Mouse (Mus musculus): Measurements from ENCODE around the gene Nmt1.

Nmt1 gene

DNA sequence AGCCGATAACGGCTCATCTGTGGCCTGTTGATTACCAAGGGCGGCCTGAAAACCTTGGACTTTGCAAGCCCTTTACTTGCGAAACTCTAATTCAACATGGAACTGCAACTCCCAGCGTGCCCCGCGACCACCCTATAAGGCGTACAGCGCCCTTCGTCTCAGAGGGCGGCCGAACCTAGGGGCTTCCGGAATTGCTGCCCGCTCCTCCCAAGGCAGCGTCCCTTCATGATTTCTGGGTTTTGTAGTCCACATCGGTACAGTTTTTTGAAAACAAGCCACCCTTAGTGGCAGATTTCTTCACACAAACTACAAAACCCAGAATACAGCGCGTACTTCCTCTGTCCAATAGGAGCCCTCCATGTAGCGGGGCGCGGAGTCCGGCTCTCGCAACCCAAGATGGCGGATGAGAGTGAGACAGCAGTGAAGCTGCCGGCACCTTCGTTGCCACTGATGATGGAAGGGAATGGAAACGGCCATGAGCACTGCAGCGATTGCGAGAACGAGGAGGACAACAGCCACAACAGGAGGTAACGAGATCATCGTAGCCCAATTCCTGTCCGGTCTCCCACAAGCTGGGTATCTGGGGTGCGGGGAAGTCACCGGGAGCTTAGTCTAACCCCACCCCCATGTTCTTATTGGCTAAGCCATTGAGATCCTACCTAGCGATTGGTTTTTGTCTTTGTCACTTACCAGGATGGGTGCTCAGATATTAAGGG, at the start of gene Nmt1, which contains the start of gene Dcakd:
Gene Nmt1, plus strand, starts transcription at position 15 of the 716 bp plus-strand sequence.
Gene Dcakd, minus strand, starts transcription at position 158 of the 716 bp plus-strand sequence.
- in situ Hi-C loops (cut with MboI, MseI): no loop called here

GRCm38 (mm10) chr11:102981151-102981890, 46.7 kb upstream of the Nmt1 start:
- in situ Hi-C loops (cut with MboI, MseI): no loop called here

GRCm38 (mm10) chr11:102984086-102984485, 43.9 kb upstream of the Nmt1 start:
- in situ Hi-C loops (cut with MboI, MseI): no loop called here

- in situ Hi-C loops (cut with MboI, MseI): no loop called here
These were observed 43.4 kb upstream of the Nmt1 start for GRCm38 (mm10) chr11:102984615-102985014.

DNA sequence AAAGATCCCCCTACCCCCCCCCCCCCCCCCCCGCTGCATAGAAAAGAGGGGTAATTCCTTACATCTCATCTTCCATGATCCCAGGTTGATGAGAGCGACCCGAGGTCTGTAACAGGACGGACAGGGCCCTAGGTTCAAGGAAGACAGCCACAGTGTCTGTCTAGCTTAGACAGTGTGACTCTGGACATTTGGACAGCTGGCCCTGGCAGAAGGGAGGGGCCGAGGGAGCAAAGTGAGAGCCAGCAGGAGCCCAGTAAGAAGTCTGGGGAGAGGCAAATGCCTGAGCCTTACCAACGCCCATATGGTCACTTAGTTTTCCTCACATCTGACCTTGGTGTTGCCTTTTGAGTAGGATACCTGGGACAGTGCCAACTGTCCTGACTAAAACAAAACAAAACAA, 42.8 kb upstream of the Nmt1 start:
- in situ Hi-C loops (cut with MboI, MseI): no loop called here

- in situ Hi-C loops (cut with MboI, MseI): loop anchor here (5.0 kb wide), 2 partner anchors 97 to 222 kb away; no protein-coding TSS in a partner anchor
These were observed 38.3 kb upstream of the Nmt1 start for GRCm38 (mm10) chr11:102989641-102990151.

- in situ Hi-C loops (cut with MboI, MseI): loop anchor here (5.0 kb wide), 2 partner anchors 98 to 223 kb away; no protein-coding TSS in a partner anchor
These were observed 37.8 kb upstream of the Nmt1 start for GRCm38 (mm10) chr11:102990152-102990663.

GRCm38 (mm10) chr11:102991681-102992080, 36.3 kb upstream of the Nmt1 start:
- in situ Hi-C loops (cut with MboI, MseI): loop anchor here (5.0 kb wide), 2 partner anchors 99 to 224 kb away; no protein-coding TSS in a partner anchor

DNA sequence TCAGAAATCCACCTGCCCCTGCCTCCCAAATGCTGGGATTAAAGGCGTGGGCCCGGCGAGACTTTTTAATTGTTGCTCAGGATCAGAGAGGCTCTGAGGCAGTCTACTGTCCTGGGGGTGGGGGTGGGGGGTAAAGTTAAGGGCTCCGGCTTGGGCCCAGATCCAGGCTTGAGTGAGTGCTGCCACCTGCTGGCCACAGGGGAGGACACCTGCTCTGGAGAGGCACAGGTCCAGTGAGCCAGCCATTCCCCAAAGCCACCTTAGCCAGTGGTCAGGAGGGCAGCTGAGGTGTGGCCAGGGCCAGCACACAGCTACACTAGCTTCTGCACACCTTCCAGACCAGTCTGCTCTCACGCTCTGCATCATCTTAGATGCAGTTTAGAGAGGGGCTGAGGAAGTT, 35.0 kb upstream of the Nmt1 start:
- in situ Hi-C loops (cut with MboI, MseI): loop anchor here (5.0 kb wide), 2 partner anchors 101 to 226 kb away; no protein-coding TSS in a partner anchor

DNA sequence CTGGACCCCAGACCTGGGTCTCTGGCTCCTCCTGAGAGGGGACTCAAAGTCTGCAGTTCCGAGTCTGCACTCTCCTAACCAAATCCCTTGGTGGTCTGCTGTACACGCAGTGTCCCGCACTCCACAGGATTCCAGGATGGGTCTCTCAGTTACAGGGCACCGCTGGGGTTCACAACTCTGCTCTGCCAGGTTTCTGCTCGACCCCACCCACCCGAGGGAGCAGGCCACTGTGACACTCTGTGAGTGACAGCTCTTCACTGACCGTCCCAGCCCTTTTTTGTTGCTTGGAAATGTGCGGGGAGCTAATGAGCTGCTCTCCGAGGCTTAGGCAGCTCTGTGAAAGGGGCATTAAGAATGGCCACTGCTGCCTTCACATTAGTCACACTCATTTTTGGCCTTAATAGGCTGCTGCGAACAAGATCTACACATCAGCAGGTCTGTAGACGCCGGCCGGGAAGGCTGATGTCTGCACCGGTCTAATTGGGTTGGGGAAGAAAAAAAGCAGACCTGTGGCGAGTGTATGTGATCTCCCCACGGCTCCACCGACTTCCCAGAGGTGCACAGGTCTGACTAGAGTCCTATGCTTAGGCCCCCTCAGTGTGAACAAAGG, 34.5 kb upstream of the Nmt1 start:
- in situ Hi-C loops (cut with MboI, MseI): loop anchor here (5.0 kb wide), 2 partner anchors 101 to 226 kb away; no protein-coding TSS in a partner anchor

DNA sequence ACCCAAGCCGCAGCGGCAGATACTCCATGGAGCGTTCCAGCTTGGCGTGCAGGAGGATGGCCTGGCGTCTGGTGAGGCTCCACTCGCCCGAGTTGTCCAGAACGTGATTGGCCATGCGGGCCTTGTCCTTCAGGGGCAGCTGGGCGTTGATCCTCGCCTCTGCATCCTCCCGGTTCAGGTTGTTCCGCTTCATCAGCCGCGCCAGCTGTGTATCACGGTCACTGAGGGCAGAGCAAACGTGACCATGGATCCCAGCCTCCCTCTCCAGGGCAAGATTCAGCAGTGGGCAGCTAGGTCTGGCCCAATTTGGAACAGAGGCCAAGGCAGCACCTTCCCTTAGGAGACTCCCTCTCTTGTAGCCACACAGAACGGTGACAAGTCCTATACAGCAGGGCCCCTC, 33.0 kb upstream of the Nmt1 start:
- in situ Hi-C loops (cut with MboI, MseI): loop anchor here (5.0 kb wide), 2 partner anchors 103 to 228 kb away; no protein-coding TSS in a partner anchor

DNA sequence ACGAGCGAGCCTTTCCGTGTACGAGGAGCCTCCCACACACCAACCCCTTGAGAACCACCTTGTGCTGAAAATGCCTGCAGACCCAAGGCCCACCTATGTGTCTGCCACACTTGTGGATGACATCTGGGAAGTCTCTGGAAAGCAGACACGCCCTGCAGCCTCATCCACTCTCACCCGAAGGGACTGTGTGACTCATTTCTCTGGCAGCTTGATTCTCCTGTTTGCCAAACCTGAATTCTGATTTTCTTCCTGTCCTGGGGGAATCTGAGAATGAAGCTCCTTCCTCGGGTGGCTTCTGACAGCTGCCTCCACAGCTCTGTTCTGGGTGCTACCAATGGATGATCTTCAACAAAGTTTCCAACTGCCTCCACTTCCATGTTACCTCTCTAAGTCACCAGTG, 31.6 kb upstream of the Nmt1 start:
- in situ Hi-C loops (cut with MboI, MseI): no loop called here

GRCm38 (mm10) chr11:102996991-102997770, 30.8 kb upstream of the Nmt1 start:
- in situ Hi-C loops (cut with MboI, MseI): no loop called here

DNA sequence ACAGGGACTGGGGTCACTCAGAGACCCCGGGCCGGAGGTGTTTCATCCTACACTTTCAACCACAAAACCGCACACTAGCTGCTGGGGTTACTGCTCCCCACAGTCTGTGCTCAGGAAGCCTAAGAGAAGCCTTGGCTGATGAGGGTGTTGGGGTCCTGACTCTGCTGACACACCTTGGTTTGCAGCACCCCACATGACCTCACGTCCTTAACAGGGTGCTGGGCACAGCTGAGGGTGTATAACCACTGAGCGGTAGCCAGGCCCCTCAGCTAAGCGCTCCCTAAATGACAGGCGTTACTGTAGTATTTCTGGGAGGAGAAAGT, 29.8 kb upstream of the Nmt1 start:
- in situ Hi-C loops (cut with MboI, MseI): no loop called here

GRCm38 (mm10) chr11:102998577-102999316, 29.2 kb upstream of the Nmt1 start:
- in situ Hi-C loops (cut with MboI, MseI): no loop called here

DNA sequence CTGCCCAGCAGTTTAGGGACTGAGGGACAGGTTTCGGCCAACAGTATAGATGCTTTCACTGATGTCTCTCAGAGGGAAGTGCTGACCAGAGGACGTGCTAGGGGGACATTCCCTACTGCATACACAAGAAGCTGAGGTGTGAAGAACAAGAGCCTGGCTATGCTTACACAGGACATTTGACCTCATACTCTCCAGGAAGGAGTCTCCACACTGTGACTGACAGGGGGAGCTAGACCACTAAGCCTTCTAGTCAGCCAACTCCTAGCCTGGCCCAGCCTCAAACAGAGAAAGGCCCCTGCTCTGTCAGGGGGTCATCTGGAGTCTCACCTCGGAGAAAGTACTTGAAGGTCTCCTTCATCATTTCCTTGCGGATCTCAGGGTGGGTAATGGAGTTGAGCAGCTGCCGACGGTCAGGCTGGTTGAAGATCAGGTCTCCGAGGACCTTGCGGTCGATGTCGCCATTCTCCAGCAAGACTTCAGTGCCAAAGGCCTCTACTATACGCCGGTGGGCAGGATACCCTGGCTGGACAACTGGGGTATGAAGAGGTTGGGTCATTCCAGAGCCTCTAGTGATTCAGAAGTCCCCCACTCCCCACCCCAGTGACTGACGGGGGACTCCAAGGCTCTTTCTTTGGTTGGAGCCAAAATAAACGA, 28.5 kb upstream of the Nmt1 start:
- in situ Hi-C loops (cut with MboI, MseI): no loop called here

DNA sequence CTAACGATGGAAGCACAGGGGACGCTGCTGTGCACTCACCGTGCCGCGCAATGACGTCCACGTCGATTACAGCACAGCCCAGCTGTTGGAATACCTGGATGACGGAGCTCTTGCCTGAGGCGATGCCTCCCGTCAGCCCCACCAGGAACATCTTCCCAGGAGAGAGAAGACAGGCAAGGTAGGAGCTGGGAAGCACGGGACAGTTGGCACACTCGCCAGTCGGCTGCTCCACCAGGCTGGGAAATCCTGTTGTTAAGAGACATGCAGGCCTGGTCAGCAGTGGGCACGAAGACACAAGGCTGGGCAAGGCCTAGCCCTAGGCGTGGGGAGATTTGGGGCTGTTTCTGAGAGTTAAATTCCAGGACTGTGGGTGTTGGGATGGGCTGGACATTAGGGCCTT, 27.9 kb upstream of the Nmt1 start:
- in situ Hi-C loops (cut with MboI, MseI): no loop called here

DNA sequence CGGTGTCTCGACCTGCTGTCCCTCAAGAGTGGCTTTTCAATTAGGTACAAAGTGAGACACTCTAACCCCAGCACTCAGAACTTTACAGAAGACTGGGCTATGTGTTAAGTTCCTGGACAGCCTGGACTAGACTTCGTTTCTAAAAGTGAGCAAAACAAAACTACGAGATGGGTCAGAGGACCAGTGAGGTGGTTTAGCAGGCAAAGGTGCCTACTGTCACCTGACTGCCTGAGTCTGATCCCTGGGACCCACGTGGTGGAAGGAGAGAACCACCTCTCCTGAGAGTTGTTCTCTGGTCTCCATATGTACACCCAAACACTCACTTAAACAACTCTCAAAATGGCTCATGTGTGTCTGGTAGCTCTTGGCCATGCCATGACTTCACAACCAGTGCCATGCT, 26.9 kb upstream of the Nmt1 start:
- in situ Hi-C loops (cut with MboI, MseI): no loop called here

- in situ Hi-C loops (cut with MboI, MseI): no loop called here
These were observed 24.8 kb upstream of the Nmt1 start for GRCm38 (mm10) chr11:103003210-103003609.

DNA sequence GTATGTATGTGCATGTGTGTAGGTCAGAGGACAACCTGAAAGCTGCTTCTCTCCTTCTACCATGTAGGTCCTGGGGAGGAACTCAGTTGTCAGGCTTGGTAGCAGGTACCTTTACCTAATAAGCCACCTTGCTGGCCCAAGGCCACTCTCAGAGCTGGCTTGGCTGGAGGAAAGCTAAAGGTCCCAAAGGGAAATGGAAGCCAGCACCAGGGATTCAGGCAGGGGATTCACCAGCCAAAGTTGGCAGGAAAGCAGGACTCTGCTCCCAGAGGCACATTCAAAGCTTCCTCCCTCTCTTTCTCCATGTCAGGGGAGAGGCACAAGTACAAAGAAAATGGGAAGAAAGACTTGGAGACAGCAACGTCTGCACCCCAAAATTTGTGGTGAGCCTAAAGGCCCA, 23.1 kb upstream of the Nmt1 start:
- in situ Hi-C loops (cut with MboI, MseI): no loop called here
